Mouse (Mus musculus) ES-E14 (cell line): ENCODE measurements at regions not wholly inside any gene's neighbourhood (a gene's known extent, or its start where the extent isn't known, plus 50 kb on each side); places are given as distances from the start of the nearest gene placed in this dataset.

ENCODE experiments used
- CHD2 ChIP-seq: IDR thresholded peaks from 2 replicates; pipeline ENCODE4 v1.6.1; 2014; ENCODE audit warnings: mild to moderate bottlenecking, low read depth, low read length, inconsistent platforms
- HCFC1 ChIP-seq: IDR thresholded peaks from 2 replicates; pipeline ENCODE4 v1.6.1; 2012; ENCODE audit warnings: low read length, inconsistent platforms, borderline replicate concordance; ENCODE audit not compliant: insufficient read depth
- MAFK ChIP-seq: IDR thresholded peaks from 2 replicates; pipeline ENCODE4 v1.6.1; 2014; ENCODE audit warnings: mild to moderate bottlenecking, low read depth, low read length, inconsistent platforms; ENCODE audit not compliant: insufficient read depth
- ZC3H11A ChIP-seq: IDR thresholded peaks from 2 replicates; pipeline ENCODE4 v1.6.1; 2012; ENCODE audit warnings: low read depth, mild to moderate bottlenecking, inconsistent platforms, low read length, borderline replicate concordance
- ZNF384 ChIP-seq: IDR thresholded peaks from 2 replicates; pipeline ENCODE4 v1.6.1; 2012; ENCODE audit warnings: low read depth, low read length, inconsistent platforms

DNA sequence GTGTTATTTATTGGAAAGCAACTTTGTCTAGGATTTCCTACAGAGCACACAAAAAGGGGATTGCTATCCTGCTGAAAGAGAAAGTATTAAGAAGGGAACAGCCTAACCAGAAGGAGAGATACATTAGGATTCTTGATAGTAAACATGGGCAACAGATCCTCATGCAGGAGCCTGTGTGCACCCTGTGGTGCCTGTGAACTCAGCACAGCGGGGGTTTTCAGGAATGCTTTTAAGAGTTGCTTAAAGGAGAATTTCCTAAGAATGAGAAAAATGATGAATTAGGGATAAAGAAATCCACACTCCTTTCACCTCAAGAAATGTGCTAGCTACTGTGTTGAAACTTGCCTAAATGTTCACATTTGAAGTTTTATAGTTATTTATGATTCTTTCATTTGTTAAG, 1596.1 kb upstream of the Slc39a10 start:
- no peak for TF ChIP-seq MAFK
- no peak for TF ChIP-seq ZC3H11A
- TF ChIP-seq HCFC1 = no peak
- no peak for TF ChIP-seq ZNF384
- no peak for TF ChIP-seq CHD2
